Mouse (Mus musculus) monocyte, adult 59 days (primary cell): ENCODE measurements around the gene Rbm34. TPM values are rescaled to one million over a fixed set of nuclear protein-coding genes. Genes with fewer than 3 reads are reported as not detected.

Experiments
- total RNA-seq, 2 experiments: library from RNA; stranded (reverse); gene quantifications; one replicate each; pipeline ENCODE4 v1.2.4; 2023

Rbm34 gene
- total RNA-seq: 10 to 100 TPM; 10.3 to 15.1 TPM

DNA sequence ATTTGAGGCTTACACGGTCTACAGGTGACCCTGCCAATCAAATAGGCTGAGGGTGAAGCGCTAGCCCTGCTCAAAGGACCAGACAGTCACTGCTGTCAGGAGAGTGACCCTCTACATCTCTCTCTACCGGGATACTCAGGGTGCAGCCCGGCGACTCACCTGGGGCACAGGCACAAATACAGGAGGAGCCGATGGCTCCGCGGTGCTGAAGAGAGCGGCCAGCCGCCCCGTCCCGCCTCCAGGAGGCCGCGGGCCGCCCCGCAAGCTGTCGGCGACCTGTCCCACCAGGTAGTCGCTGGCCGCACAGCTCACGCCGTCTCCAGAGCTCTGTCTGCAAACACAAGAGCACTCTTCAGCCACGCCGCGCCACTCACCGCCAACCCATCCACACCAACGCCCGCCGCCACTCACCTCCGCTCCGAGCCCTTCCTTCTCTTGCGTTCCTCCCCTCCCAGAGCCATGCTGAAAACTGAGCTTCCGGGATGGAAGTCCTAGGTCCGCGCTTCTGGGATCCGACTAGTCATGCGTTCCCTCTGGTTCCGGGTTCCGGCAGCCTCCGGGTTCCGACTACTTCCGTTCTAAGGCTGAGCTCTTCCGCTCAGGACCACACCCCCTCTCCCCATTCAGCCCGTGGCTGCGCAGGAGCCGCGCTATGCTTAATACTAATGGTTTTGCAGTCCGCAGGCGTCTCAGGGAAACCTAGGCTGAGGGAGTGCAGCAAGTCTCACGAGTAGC, at the start of gene Rbm34:
Rbm34 (minus strand) TSS at position 493 of the 735 bp plus-strand sequence.

DNA sequence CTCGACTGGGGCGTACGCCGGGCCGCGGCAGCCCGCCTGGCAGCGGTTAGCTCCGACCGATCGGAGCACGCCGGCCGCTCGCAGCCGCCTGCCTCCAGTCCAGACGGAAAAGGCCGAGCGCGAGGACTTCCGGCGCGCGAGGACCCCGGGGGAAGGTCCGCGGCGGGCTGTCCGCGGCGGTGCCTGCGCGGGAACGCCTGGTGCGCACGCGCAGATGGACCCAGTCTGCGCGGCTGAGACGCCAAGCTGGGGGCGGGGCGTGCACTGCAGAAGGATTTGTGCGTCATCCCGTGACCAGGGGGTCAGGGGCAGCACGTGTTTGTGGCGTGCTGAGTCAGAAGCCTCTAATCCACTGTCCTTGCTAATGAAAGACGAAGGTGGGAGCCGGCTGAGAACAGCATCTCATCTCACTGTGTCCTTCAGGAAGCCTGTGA, 25.1 kb downstream of the Rbm34 start, which contains the start of gene Tomm20:
Tomm20 (minus strand) TSS at position 115 of the 434 bp plus-strand sequence.

Other genes starting within 250 kb of the Rbm34 start
- 100 to 1,000 TPM in 1 of 2 experiments, 10 to 100 TPM in 1; 98.3 to 112 TPM for gene Tomm20, start 25.2 kb downstream of the Rbm34 start, total RNA-seq
- gene Pard3, start 92.8 kb upstream of the Rbm34 start, total RNA-seq: under 1 TPM in 1 of 2 experiments, not detected in 1; 0.24 TPM